Mouse (Mus musculus) kidney, embryonic 15.5 days (tissue): Measurements from ENCODE around the gene Rae1. TPM values are rescaled to one million over a fixed set of nuclear protein-coding genes. Genes with fewer than 3 reads are reported as not detected.

Experiments
- ATAC-seq: fragments of 200-750 bp; cut with Nextera tagmentation; replicated peaks from 2 replicates; pipeline ENCODE4 v1.8.0; 2017; ENCODE audit warnings: moderate TSS enrichment; ENCODE audit not compliant: low FRiP score
- H3K27ac ChIP-seq: fragments of 300-500 bp; sonication (generic); 2 replicates; pipeline ENCODE4 v1.5.1; 2015; ENCODE audit warnings: mild to moderate bottlenecking, inconsistent platforms
- H3K27me3 ChIP-seq: fragments of 300-500 bp; sonication (generic); 2 replicates; pipeline ENCODE4 v1.6.1; 2015; ENCODE audit warnings: inconsistent platforms
- H3K36me3 ChIP-seq: fragments of 300-500 bp; sonication (generic); 2 replicates; pipeline ENCODE4 v1.6.1; 2015; ENCODE audit warnings: inconsistent platforms
- H3K4me1 ChIP-seq: fragments of 300-500 bp; sonication (generic); 2 replicates; pipeline ENCODE4 v1.6.1; 2015; ENCODE audit warnings: inconsistent platforms
- H3K4me2 ChIP-seq: fragments of 300-500 bp; sonication (generic); 2 replicates; pipeline ENCODE4 v1.6.1; 2015; ENCODE audit warnings: moderate library complexity, mild to moderate bottlenecking, inconsistent platforms
- H3K4me3 ChIP-seq: fragments of 300-500 bp; sonication (generic); replicated peaks from 2 replicates; pipeline ENCODE4 v1.5.1; 2015; ENCODE audit warnings: mild to moderate bottlenecking, inconsistent platforms
- H3K9ac ChIP-seq: fragments of 300-500 bp; sonication (generic); 2 replicates; pipeline ENCODE4 v1.6.1; 2015; ENCODE audit warnings: mild to moderate bottlenecking, inconsistent platforms
- H3K9me3 ChIP-seq: fragments of 300-500 bp; sonication (generic); replicated peaks from 2 replicates; pipeline ENCODE4 v1.6.1; 2016; ENCODE audit warnings: inconsistent platforms
- WGBS: fragments of 180-500 bp; shearing (Covaris S2); methylation state at CpG from one replicate; pipeline ENCODE4 v1.1.7; 2015; ENCODE audit warnings: mixed read lengths; 5-methylcytosine and 5-hydroxymethylcytosine counted together
- polyA plus RNA-seq: library from polyadenylated mRNA; unstranded; fragments of >200 nt; fragmentation: Nextera tagmentation; extraction: Ambion mirVana; gene quantifications from 2 replicates; pipeline ENCODE4 v1.2.1, GENCODE M21; 2015

Gene Rae1
- polyA plus RNA-seq, 1 experiment from 2014 or later, result 145 TPM

DNA sequence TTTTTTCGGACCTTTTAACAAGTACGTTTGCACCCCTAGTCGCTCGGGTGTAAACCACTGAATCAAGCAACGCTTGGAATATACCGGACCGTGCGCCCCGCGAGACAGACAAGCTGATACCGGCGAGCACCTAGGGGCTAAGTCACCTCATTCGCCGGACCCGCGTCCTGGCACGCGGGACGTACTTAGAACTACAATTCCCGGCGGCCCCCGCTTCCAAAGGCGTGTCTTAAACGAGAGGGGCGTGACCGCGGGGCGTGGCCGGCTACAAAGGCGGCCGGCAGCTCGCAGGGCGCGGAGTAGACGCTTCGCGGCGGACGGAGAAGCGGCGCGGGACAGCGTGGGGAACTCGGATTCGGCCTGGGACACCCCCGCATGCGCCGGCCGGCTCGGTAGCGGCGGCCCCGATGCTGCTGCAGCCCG is 21.7 kb downstream of the Rae1 start:
- H3K9me3 ChIP-seq, result no peaks in the 10 kb centered on the region
- under 1% methylated on average over 51 of the region's 54 CpGs for WGBS
- H3K9ac ChIP-seq, result peak overlapping the region; percentile 75
- H3K27ac ChIP-seq, result peak overlapping the region; percentile 62; the same call in 1 of the 2 replicates
- H3K4me2 ChIP-seq, result peak overlapping the region; percentile 91
- ATAC-seq, result peak; percentile 75
- H3K4me3 ChIP-seq, result peak overlapping the region; percentile 88
- peaks cover 7% of the 10 kb centered on the region; the same call in 1 of the 2 replicates for H3K36me3 ChIP-seq
- H3K4me1 ChIP-seq, result peaks cover 73% of the 10 kb centered on the region
- H3K27me3 ChIP-seq, result peaks cover 13% of the 10 kb centered on the region

DNA sequence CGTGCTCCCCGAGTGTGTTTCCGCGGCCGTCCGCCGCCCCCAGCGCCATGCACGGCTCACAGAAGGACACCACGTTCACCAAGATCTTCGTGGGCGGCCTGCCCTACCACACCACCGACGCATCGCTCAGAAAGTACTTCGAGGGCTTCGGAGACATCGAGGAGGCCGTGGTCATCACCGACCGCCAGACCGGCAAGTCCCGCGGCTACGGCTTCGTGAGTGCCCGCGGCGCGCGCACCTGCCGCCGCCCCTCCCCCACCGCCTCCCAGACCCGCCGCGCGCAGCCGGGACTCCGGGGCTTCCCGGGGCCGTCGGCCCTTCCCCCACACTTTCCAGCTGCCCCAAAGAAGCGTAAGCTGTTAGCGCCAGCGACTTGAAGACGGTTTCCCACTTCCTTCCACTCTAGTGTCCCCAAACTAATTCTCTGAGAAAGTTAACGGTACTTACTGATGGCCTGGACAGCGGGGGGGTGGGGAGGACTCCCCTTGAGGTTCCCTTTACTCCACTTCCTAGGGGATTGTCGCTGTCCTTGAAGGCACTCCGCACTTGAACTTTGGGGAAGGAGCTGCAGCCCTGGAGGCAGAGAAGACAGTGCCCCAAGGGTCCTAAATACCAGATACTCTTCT is 22.3 kb downstream of the Rae1 start:
- peak overlapping the region; percentile 75 for H3K9ac ChIP-seq
- peak; percentile 10 for ATAC-seq
- peak overlapping the region; percentile 88 for H3K4me3 ChIP-seq
- H3K4me2 ChIP-seq, result peak overlapping the region; percentile 91
- WGBS, result under 1% methylated on average over 51 of the region's 51 CpGs
- peak overlapping the region; percentile 62; the same call in 1 of the 2 replicates for H3K27ac ChIP-seq
- H3K4me1 ChIP-seq, result peaks cover 78% of the 10 kb centered on the region
- H3K27me3 ChIP-seq, result peaks cover 13% of the 10 kb centered on the region
- no peaks in the 10 kb centered on the region for H3K9me3 ChIP-seq
- H3K36me3 ChIP-seq, result peaks cover 9% of the 10 kb centered on the region; the same call in 1 of the 2 replicates

- WGBS, result 31% methylated on average over 10 of the region's 10 CpGs
These were observed 22.9 kb downstream of the Rae1 start for GRCm38 (mm10) chr2:173022813-173023212.

DNA sequence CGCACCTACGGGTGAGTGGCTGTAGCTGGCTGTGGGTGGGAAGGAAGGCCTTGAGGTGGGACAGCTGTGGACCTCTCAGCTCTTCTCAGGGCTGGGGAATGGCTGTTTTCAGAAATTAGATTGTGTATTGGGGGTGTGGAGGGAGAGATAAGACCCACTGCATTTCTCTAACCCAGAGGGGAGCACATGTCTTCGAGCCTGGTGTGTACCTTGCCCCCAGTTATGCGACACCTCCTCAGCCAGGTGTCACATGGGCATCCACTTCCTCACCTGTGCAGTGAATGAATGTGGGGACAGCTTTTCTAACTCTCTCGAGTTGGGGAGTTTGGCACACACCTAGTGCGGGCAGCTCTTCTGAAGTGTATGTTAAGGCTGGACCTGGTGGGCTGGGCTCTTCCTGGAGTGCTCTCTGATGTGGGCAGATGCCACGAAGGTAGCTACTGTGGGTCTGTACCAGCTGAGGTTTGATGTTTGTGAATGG is 23.5 kb downstream of the Rae1 start:
- peaks cover 16% of the 10 kb centered on the region; the same call in 1 of the 2 replicates for H3K36me3 ChIP-seq
- H3K4me1 ChIP-seq, result peaks cover 84% of the 10 kb centered on the region
- peak overlapping the region; percentile 88 for H3K4me3 ChIP-seq
- no peaks in the 10 kb centered on the region for H3K9me3 ChIP-seq
- no peak overlapping the region for H3K27ac ChIP-seq
- 82% methylated on average over 7 of the region's 7 CpGs for WGBS
- H3K27me3 ChIP-seq, result peaks cover 13% of the 10 kb centered on the region
- H3K4me2 ChIP-seq, result peak overlapping the region; percentile 91
- peak overlapping the region; percentile 75; the same call in 1 of the 2 replicates for H3K9ac ChIP-seq
- ATAC-seq, result no peak

More at GRCm38 (mm10) chr2:173022813-173023212, 22.9 kb downstream of the Rae1 start:
- Histone ChIP-seq H3K4me2 (peak overlapping the region; percentile 91), H3K9me3 (no peaks in the 10 kb centered on the region), H3K27ac (no peak overlapping the region), H3K36me3 (peaks cover 13% of the 10 kb centered on the region; the same call in 1 of the 2 replicates), H3K9ac (peak overlapping the region; percentile 75), H3K27me3 (peaks cover 13% of the 10 kb centered on the region), H3K4me1 (peaks cover 84% of the 10 kb centered on the region), H3K4me3 (peak overlapping the region; percentile 88)
- no peak for ATAC-seq

DNA sequence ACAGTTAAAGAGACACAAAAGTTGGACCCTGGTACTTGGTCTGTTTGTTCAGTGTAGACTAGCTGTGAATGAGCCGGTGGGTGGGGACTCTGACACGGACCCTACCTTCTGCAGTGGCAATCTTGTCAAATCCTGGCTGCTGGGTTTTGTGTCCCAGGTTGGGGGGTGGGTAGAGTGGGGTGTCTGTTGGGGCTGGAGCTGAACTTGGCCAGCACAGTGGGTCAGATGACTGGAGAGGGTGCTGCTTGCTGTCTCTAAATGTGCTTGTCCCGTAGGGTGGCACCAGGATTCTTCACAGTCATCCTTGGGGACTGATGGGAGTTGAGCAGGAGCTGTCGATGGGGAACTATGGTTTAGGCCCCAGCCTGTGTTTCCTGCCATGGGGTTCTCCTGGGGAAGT is 24.0 kb downstream of the Rae1 start:
- H3K27ac ChIP-seq, result no peak overlapping the region
- H3K9me3 ChIP-seq, result no peaks in the 10 kb centered on the region
- peak overlapping the region; percentile 88 for H3K4me3 ChIP-seq
- peak overlapping the region; percentile 91; the same call in 1 of the 2 replicates for H3K4me2 ChIP-seq
- 0 out of 2 replicates have a peak overlapping the region, but pooled peaks have one; percentile 75 for H3K9ac ChIP-seq
- H3K36me3 ChIP-seq, result peaks cover 21% of the 10 kb centered on the region; the same call in 1 of the 2 replicates
- 83% methylated on average over 4 of the region's 4 CpGs for WGBS
- ATAC-seq, result no peak
- peaks cover 79% of the 10 kb centered on the region for H3K4me1 ChIP-seq
- H3K27me3 ChIP-seq, result peaks cover 13% of the 10 kb centered on the region

- peaks cover 13% of the 10 kb centered on the region for H3K27me3 ChIP-seq
- ATAC-seq, result no peak
- H3K9me3 ChIP-seq, result no peaks in the 10 kb centered on the region
- H3K4me3 ChIP-seq, result peak overlapping the region; percentile 88; the same call in 1 of the 2 replicates
- H3K36me3 ChIP-seq, result peaks cover 25% of the 10 kb centered on the region; the same call in 1 of the 2 replicates
- no peak overlapping the region for H3K27ac ChIP-seq
- H3K4me1 ChIP-seq, result peaks cover 75% of the 10 kb centered on the region
- H3K9ac ChIP-seq, result no peak overlapping the region
- H3K4me2 ChIP-seq, result peak overlapping the region; percentile 5; the same call in 1 of the 2 replicates
- 78% methylated on average over 8 of the region's 8 CpGs for WGBS
These were observed 24.5 kb downstream of the Rae1 start for GRCm38 (mm10) chr2:173024392-173024791.

GRCm38 (mm10) chr2:173024938-173025337 is 25.0 kb downstream of the Rae1 start:
- Histone ChIP-seq H3K4me2 (no peak overlapping the region; the same call in 1 of the 2 replicates), H3K27ac (0 out of 2 replicates have a peak overlapping the region, but pooled peaks have one; percentile 14)

GRCm38 (mm10) chr2:173026286-173026685 is 26.4 kb downstream of the Rae1 start:
- ATAC-seq, result no peak
- Histone ChIP-seq H3K9me3 (no peaks in the 10 kb centered on the region), H3K4me3 (no peak overlapping the region), H3K36me3 (peaks cover 39% of the 10 kb centered on the region), H3K4me2 (no peak overlapping the region), H3K4me1 (peaks cover 60% of the 10 kb centered on the region), H3K27me3 (peaks cover 2% of the 10 kb centered on the region; the same call in 1 of the 2 replicates), H3K27ac (no peak overlapping the region), H3K9ac (no peak overlapping the region)
- 80% methylated on average over 5 of the region's 5 CpGs for WGBS

More at GRCm38 (mm10) chr2:173024938-173025337, 25.0 kb downstream of the Rae1 start:
- peaks cover 30% of the 10 kb centered on the region; the same call in 1 of the 2 replicates for H3K36me3 ChIP-seq
- no peaks in the 10 kb centered on the region for H3K9me3 ChIP-seq
- WGBS, result 29% methylated on average over 4 of the region's 4 CpGs
- H3K27me3 ChIP-seq, result peaks cover 13% of the 10 kb centered on the region
- ATAC-seq, result no peak
- H3K4me1 ChIP-seq, result peaks cover 69% of the 10 kb centered on the region
- H3K9ac ChIP-seq, result no peak overlapping the region
- H3K4me3 ChIP-seq, result 0 out of 2 replicates have a peak overlapping the region, but pooled peaks have one; percentile 6

DNA sequence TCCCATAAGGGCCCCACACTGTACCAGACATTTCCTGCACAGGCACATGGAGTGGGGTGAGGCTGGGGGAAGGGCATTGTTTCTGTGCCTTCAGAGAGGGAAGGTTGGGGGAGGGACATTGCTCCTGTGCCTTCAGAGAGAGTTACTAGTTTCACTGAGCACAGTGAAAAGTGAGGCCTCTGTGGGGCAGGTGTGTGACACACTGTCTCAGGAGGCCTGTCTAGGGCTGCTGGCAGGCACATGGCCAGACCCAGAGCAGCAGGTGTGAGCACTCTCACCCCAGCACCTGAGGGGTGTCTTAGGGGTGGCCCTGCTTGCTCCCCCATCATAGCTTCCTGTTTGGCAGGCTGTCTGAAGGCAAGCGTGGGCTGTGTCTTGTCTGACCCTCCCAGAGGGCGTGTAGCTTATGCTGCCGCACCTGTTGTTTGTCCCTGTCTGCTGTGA is 26.8 kb downstream of the Rae1 start:
- Histone ChIP-seq H3K36me3 (peaks cover 42% of the 10 kb centered on the region), H3K9me3 (no peaks in the 10 kb centered on the region), H3K4me1 (peaks cover 57% of the 10 kb centered on the region), H3K27ac (no peak overlapping the region), H3K4me3 (no peak overlapping the region), H3K9ac (no peak overlapping the region), H3K27me3 (no peaks in the 10 kb centered on the region), H3K4me2 (no peak overlapping the region)
- 62% methylated on average over 3 of the region's 3 CpGs for WGBS
- no peak for ATAC-seq

DNA sequence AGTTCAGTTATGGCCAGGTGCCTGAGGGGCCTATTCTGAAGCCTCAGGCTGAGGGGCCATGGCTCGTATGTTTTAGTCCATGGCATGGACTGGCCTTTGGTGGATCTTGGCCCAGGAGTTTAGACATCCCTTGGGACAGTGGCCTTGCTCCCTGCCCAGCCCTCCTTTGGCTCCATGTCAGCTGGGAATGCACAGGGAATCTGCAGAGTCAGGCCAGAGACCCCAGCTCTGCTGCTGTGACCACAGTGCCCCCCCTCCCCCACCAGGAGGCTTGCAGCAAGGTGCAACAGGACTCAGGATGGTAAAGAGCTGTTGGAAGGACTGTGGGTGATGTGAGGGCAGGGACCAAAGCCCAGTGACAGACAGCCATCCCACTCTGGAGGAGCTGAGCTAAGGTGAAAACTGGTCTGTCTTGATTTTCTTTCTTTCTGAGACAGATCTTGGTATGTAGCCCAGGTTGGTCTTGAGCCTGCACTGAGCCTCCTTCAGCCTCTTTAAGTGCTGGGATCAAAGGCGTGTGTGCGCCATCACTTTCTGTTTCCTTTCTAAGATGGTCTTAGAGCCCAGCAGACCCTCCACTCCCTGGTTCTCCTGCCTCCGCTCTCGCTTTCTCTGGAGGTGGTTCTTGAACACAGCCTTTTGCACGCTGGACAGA is 27.4 kb downstream of the Rae1 start:
- Histone ChIP-seq H3K27me3 (no peaks in the 10 kb centered on the region), H3K36me3 (peaks cover 48% of the 10 kb centered on the region), H3K9me3 (no peaks in the 10 kb centered on the region), H3K27ac (no peak overlapping the region), H3K4me2 (no peak overlapping the region), H3K4me1 (peaks cover 54% of the 10 kb centered on the region), H3K9ac (no peak overlapping the region), H3K4me3 (no peak overlapping the region)
- ATAC-seq, result no peak
- 87% methylated on average over 6 of the region's 6 CpGs for WGBS

GRCm38 (mm10) chr2:173027824-173028495 is 28.0 kb downstream of the Rae1 start:
- no peaks in the 10 kb centered on the region for H3K27me3 ChIP-seq
- 69% methylated on average over 4 of the region's 4 CpGs for WGBS
- ATAC-seq, result no peak
- H3K36me3 ChIP-seq, result peaks cover 55% of the 10 kb centered on the region
- no peak overlapping the region for H3K27ac ChIP-seq
- peaks cover 48% of the 10 kb centered on the region for H3K4me1 ChIP-seq
- H3K9ac ChIP-seq, result no peak overlapping the region
- no peak overlapping the region for H3K4me3 ChIP-seq
- no peak overlapping the region for H3K4me2 ChIP-seq
- no peaks in the 10 kb centered on the region for H3K9me3 ChIP-seq
